Mouse (Mus musculus) cerebellum, adult 9-11 months (tissue): ENCODE measurements around the gene E2f2.

Experiments
- DNase-seq: peaks from one replicate; pipeline ENCODE4 v3.0.0; 2022

E2f2 gene

DNA sequence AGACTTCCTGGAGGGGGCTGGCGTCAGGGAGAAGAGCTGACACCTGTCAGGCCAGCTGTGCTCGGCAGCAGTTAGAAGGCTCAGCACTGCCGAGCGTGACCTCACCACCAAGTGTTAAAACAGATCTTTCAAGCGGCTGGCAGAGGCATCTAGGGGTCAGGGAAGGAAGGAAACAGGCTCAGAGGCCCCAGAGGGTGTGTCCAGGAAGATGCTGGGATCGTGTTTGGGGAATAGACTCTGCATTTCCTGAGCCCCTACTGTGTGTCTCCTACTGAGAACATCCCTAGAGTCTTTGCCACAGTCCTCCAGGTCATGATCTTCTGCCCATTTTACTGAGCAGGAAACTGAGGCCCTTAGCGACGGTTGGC, 5.0 kb downstream of the E2f2 start:
- no peak for DNase-seq

DNA sequence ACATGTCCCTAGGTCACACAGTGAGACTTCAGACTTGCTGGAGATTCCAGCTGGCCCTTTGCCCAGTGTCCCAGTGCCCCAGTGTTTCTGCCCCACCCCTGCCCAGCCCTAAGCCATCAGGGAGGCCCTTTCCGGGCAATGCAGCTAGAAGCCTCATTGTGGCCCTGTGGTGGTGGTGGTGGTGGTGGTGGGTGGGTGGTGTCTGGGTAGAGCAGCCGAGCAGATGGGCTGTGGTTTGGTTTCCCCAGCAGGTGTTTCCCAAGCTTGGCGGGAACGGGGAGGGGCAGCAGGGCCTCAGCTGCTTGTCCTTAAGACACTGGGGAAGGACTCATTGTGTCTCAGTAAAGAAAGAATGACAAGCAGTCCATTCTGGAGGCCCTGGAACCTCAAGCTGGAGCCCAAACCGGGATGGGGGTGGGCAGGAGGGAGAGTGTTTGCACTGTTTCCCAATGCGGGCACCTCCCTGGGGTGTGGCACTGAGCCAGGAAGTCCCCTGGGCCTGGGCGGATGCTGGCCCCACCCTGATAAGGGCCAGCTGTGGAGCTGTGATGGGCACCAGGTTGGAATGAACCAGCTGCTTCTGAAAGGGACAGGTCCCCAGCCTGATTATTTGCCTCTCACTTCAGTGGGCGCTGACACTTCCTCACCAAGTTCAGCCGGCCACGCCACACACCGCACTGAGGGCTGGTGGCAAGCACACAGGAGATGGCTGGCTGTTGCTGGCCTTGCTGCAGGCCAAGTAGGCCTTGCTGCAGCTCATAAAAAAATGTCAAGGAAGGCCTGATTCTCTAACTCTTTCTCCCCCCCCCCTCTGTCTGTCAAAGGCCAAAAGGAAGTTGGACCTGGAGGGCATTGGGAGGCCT, 5.6 kb downstream of the E2f2 start:
- DNase-seq = no peak

GRCm38 (mm10) chr4:136178475-136178921, 6.3 kb downstream of the E2f2 start:
- DNase-seq = no peak

DNA sequence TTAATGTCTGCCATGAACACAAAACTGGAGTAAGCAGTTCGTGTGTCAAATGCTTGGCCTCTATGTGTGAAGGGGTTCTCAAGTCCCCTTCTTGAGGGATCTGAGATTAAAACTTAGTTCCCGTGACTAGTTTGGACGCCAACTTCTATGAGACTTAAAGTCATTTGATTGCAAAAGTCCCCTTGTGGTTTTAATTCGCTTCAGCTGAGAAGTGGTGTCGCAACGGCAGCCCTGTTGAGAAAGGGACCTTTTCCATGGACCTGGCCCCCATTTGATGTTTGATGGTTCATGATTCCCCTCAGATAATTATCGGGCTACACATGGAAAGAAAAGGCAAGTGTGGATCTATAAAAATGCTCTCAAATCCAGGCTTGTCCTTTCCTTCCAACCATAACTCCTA, 7.3 kb downstream of the E2f2 start:
- DNase-seq = no peak

GRCm38 (mm10) chr4:136179998-136180397, 7.8 kb downstream of the E2f2 start:
- peak; percentile 40 for DNase-seq

DNA sequence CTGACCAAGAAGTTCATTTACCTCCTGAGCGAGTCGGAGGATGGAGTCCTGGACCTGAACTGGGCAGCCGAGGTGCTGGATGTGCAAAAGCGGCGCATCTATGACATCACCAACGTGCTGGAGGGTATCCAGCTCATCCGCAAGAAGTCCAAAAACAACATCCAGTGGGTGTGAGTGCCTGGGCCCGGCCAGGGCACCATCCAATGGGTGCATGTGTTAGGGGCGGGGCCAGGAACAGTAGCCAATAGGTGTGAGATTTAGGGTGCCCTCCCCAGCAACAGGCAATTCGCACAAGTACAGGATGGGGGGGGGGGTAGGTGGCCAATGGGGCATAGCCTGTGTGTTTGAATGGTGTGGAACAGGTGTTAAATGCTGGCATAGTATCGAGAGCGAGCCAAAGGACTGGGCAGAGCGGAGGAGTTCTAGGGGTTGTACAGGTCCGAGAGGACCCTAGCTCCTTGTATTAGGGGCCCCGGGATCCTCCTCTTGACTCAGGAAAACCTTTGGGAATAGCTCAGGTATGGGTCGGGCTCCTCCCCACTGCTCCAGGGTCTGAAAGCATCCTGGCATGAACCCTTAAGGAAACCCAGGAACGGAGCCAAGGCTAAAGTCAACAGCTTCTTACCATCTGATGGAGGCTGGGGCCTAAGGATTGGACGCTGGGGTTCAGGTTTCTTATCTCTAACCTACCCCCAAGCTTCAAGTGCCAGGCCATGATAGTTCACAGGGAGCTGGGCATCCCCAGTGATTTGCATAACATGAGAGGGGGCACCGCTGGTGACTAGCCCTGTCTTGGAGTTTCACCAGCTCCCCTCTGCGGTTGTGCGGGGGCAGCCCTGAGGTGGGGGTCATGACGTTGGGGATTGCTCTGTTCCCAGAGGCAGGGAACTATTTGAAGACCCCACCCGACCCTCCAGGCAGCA, 8.5 kb downstream of the E2f2 start:
- DNase-seq = peak; percentile 67

DNA sequence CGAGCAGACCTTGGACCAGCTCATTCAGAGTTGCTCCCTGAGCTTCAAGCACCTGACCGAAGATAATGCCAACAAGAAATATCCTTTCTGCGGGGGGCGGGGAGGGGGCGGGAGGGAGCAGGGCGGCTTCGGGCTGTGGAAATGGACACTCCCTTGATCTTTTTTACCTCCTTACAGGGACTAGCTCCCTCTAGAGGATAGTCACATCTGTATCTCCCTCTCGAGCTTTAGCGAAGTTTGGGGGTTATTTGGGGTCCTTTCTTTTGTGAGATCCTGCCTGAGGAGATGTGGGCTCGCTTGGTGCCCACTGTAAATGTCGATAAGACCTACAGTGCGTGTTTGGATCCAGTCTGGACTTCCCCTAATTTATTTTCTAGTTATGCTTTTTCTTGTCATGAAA, 9.2 kb downstream of the E2f2 start:
- no peak for DNase-seq

GRCm38 (mm10) chr4:136185375-136185774, 13.2 kb downstream of the E2f2 start:
- DNase-seq = no peak

DNA sequence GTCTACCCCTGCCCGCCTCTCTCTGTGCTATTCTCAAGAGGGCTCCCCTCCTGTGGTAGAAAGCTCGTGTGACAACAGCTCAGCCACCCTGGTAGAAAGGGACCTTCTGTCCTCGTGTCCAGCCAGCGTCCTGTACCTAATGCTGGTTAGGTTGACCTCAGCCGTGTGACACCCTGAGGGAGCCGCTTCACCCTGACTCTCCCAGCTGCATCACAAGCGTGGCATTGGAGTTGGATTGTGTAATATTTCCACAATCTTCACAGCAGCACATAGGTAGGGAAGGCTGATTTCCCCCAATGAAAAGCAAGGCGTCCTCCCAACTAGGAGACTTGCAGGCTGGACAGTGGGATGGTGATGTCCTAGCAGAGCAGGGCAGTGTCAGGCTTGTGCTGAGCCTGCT, 14.1 kb downstream of the E2f2 start:
- no peak for DNase-seq

DNA sequence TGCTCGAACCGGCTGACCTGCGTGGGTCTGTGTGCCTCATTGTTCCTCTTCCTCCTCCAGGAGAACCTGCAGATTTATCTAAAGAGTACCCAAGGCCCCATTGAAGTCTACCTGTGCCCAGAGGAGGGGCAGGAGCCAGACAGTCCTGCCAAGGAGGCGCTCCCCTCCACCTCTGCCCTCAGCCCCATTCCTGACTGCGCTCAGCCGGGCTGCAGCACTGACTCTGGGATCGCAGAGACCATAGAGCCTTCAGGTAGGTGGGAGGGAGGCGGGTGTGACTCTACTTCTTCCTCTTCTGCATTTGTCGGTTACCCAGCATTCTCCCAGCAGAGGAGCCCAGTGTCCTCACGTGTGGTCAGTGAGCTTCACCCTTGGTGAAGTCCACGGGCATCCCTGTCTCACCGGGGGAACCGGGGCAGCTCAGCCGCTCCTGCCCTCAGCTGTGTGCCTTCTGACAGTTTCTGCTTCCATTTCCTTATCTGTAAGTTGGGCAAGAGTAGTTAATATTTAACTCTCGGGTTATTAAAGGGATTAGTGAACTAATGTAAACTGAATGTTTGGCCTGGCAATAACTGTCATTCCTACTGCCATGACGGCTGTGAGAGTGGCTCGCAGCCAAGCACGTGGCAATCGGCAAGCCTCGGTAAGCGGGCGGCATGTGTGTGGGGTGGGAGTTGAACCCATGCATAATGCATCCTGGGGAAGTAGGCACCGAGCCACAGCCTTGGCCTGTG, 14.7 kb downstream of the E2f2 start:
- DNase-seq = no peak

GRCm38 (mm10) chr4:136188973-136189737, 17.0 kb downstream of the E2f2 start:
- no peak for DNase-seq

- DNase-seq = no peak
Observed at GRCm38 (mm10) chr4:136189912-136190311, 17.7 kb downstream of the E2f2 start.

DNA sequence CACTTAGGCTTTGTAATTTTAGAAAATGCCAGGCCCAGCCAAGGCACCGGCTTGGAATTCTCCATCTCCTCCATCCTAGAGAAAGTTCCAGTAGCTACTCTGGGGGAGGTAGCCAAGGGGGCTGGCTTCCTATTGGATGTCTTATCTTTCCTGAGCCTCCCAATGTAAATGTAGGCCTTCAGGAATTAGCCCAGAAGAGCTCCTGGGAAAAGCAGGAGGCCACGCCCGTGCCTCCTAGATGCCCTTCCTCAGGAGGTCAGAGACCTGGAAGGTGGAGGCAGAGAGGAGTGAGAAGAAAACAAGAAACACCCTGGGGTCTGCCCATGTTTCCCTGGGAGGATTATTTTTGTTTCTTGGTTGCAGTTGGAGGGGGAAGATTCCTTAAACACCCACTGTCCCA, 21.4 kb downstream of the E2f2 start:
- DNase-seq = no peak

- no peak for DNase-seq
Observed at GRCm38 (mm10) chr4:136195029-136195428, 22.8 kb downstream of the E2f2 start.

DNA sequence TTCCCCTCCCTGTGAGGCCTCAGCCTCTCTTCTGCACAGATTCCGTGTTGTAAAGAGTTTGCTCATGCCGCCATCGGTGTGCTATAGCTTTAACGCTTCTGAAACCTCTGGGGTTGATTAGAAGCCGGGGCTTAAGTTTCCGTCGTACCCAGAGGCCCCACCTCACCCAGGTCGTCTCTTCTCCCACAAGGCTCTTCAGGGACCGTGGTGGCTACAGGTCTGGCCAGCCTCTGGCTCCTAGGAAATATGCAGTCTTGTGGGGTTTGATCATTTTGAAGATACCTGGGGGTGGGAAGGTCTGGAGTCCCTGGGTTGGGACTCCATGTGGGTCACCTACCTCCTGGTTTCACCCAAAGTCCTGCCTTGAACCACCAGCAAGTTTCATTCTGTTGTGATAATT, 23.4 kb downstream of the E2f2 start:
- no peak for DNase-seq

GRCm38 (mm10) chr4:136196201-136196600, 24.0 kb downstream of the E2f2 start:
- no peak for DNase-seq

- DNase-seq = no peak
Observed at GRCm38 (mm10) chr4:136198846-136199245, 26.7 kb downstream of the E2f2 start.

DNA sequence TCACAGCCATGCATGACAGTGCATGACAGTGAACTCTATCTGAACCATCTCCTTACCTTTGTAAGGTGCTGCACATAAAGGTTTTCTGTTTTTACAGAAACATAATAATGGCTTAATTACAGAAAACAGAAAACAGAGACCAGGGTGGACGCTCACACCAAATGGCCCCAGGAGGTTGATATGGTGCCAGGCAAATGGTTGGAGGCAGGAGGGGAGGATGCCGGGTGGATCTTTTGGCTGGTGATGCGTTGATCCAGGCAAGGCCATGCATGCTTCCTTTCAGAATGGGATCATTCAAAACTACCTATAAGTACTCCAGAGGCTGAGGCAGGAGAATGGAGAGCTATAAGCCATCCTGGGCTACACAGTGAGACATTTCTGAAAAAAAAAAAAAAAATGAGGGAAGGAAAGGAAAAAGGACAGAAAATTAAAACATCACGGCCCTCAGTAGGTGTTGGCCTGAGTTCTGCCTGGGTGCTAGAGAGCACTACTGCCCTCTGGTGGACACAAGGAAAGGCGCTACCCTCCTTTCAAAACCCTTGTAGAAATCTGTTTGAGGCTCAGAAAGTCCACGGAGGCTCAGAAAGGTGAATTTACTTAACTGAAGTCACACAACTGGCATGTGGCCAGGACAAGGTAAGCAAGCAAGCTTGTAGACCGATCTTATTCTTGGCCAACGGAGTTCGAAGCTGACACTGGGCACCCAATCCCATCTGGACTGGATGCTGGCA, 27.5 kb downstream of the E2f2 start:
- DNase-seq = peak; percentile 16

GRCm38 (mm10) chr4:136202509-136202908, 30.3 kb downstream of the E2f2 start:
- no peak for DNase-seq

- DNase-seq = no peak
Observed at GRCm38 (mm10) chr4:136204775-136205174, 32.6 kb downstream of the E2f2 start.

- DNase-seq = peak; percentile 67
Observed at GRCm38 (mm10) chr4:136206033-136206893, 34.1 kb downstream of the E2f2 start, which contains the start of gene Asap3. Asap3 (plus strand) TSS chr4:136206365.
